Mouse (Mus musculus) hindbrain, postnatal 0 days (tissue): Measurements from ENCODE around the gene Tecrl. TPM values are rescaled to one million over a fixed set of nuclear protein-coding genes. Genes with fewer than 3 reads are reported as not detected.

Experiments used
- ATAC-seq: fragments of 200-750 bp; cut with Nextera tagmentation; 2 replicates; pipeline ENCODE4 v1.8.0; 2017; ENCODE audit warnings: mild to moderate bottlenecking, moderate TSS enrichment, moderate library complexity
- DNase-seq: peaks from one replicate; pipeline ENCODE4 v3.0.0-alpha.2; 2015; ENCODE audit warnings: low spot score
- H3K27ac ChIP-seq: fragments of 300-500 bp; sonication (generic); 2 replicates; pipeline ENCODE4 v1.5.1; 2014; ENCODE audit warnings: mild to moderate bottlenecking
- H3K27me3 ChIP-seq: fragments of 300-500 bp; sonication (generic); 2 replicates; pipeline ENCODE4 v1.6.1; 2014; ENCODE audit warnings: low read length, mixed read lengths; ENCODE audit not compliant: insufficient read depth
- H3K36me3 ChIP-seq: fragments of 300-500 bp; sonication (generic); 2 replicates; pipeline ENCODE4 v1.6.1; 2014; ENCODE audit warnings: low read length, mixed read lengths; ENCODE audit not compliant: insufficient read depth
- H3K4me1 ChIP-seq: fragments of 300-500 bp; sonication (generic); 2 replicates; pipeline ENCODE4 v1.6.1; 2014; ENCODE audit warnings: antibody characterized with exemption, low read length, mixed read lengths; ENCODE audit not compliant: insufficient read depth
- H3K4me2 ChIP-seq: fragments of 300-500 bp; sonication (generic); 2 replicates; pipeline ENCODE4 v1.6.1; 2014; ENCODE audit warnings: low read depth, mild to moderate bottlenecking, low read length, moderate library complexity, mixed read lengths
- H3K4me3 ChIP-seq: fragments of 300-500 bp; sonication (generic); 2 replicates; pipeline ENCODE4 v1.5.1; 2014; ENCODE audit warnings: low read length
- H3K9ac ChIP-seq: fragments of 300-500 bp; sonication (generic); replicated peaks from 2 replicates; pipeline ENCODE4 v1.6.1; 2014; ENCODE audit warnings: mild to moderate bottlenecking, low read length, moderate library complexity, mixed read lengths
- H3K9me3 ChIP-seq: fragments of 300-500 bp; sonication (generic); 2 replicates; pipeline ENCODE4 v1.6.1; 2016; ENCODE audit warnings: low read length, mixed read lengths
- CTCF ChIP-seq: IDR thresholded peaks from 2 replicates; pipeline ENCODE4 v1.5.1; 2016; ENCODE audit warnings: antibody characterized with exemption, control low read depth, low read depth
- WGBS: fragments of 180-500 bp; shearing (Covaris S2); extraction: QIAGEN DNeasy Blood & Tissue Kit; methylation state at CpG from one replicate; pipeline ENCODE4 v1.1.7; 2014; 5-methylcytosine and 5-hydroxymethylcytosine counted together
- polyA plus RNA-seq: library from polyadenylated mRNA; unstranded; fragments of >200 nt; fragmentation: Nextera tagmentation; extraction: Ambion mirVana; gene quantifications from 2 replicates; pipeline ENCODE4 v1.2.1, GENCODE M21; 2015
- total RNA-seq: library from RNA; depleted of rRNA; stranded (reverse); fragments of >200 nt; gene quantifications from 2 replicates; pipeline ENCODE4 v1.2.3, GENCODE M21; 2014

Tecrl gene
- total and polyA plus RNA-seq, 2 experiments from 2014 or later: 0.33 to 0.42 TPM

- Histone ChIP-seq H3K36me3 (no peaks in the 10 kb centered on the region), H3K9ac (no peak overlapping the region), H3K9me3 (no peaks in the 10 kb centered on the region), H3K4me2 (no peak overlapping the region), H3K27me3 (no peaks in the 10 kb centered on the region), H3K27ac (no peak overlapping the region), H3K4me3 (no peak overlapping the region), H3K4me1 (no peaks in the 10 kb centered on the region)
- 24% methylated on average over 5 of the region's 5 CpGs for WGBS
- ATAC-seq: no peak
- TF ChIP-seq CTCF: no peak
- DNase-seq: no peak
Observed at GRCm38 (mm10) chr5:83238848-83239452, 116.0 kb downstream of the Tecrl start.
